8 mouse cellular contexts compared by ENCODE assay signal in genomic region chrX:72824776-72825588, GRCm38 (mm10). TPM values are rescaled to one million over a fixed set of nuclear protein-coding genes. Genes with fewer than 3 reads are reported as not detected.
DNase-seq lines count a peak whose midpoint lies in the region; ATAC-seq and TF ChIP-seq lines count a peak whose summit lies in the region.

Gene Gabrq (plus strand): TSS chrX:72825178.

- WGBS in heart, embryonic 10.5 days = 21% methylated on average over 43 of the region's 43 CpGs
- WGBS in heart, embryonic 16.5 days = 24% methylated on average over 37 of the region's 43 CpGs

- peak within 1 kb of the TSS; percentile 51 for H3K4me3 ChIP-seq in heart, embryonic 10.5 days
- H3K4me3 ChIP-seq in heart, embryonic 16.5 days (ENCODE audit: low read length) = peak within 1 kb of the TSS; percentile 44
- H3K4me3 ChIP-seq in testis, adult 2 months (ENCODE audit: control insufficient read depth, low read depth, low read length) = peak within 1 kb of the TSS; percentile 55

- no peak within 1 kb of the TSS for H3K9ac ChIP-seq in heart, embryonic 16.5 days (ENCODE audit: low read length)

- no peak within 1 kb of the TSS for H3K27ac ChIP-seq in heart, embryonic 10.5 days
- H3K27ac ChIP-seq in heart, embryonic 16.5 days (ENCODE audit: low read length) = no peak within 1 kb of the TSS
- no peak within 1 kb of the TSS for H3K27ac ChIP-seq in testis, adult 2 months (ENCODE audit: control insufficient read depth, insufficient read depth, low read depth, low read length)

- no peaks in the 10 kb centered on the region for H3K4me1 ChIP-seq in heart, embryonic 10.5 days
- peaks cover 2% of the 10 kb centered on the region; the same call in 1 of the 2 replicates for H3K4me1 ChIP-seq in heart, embryonic 16.5 days (ENCODE audit: control insufficient read depth, insufficient read depth, low read length)
- H3K4me1 ChIP-seq in testis, adult 2 months (ENCODE audit: control insufficient read depth, insufficient read depth, low read length) = peaks cover 2% of the 10 kb centered on the region

- TF ChIP-seq CTCF in brain, embryonic 14.5 days (IDR thresholded peaks at IDR 0.05; ENCODE audit: borderline replicate concordance, extremely low read depth, insufficient read depth, insufficient read length) = no peak
- TF ChIP-seq CTCF in testis, adult 2 months (IDR thresholded peaks at IDR 0.05; ENCODE audit: control insufficient read depth, insufficient read depth, insufficient replicate concordance, low read depth, low read length) = no peak

- ATAC-seq in heart, embryonic 16.5 days (replicated peaks; ENCODE audit: extremely low read depth, insufficient read depth, low FRiP score) = no peak; the same call in 1 of the 2 replicates
- ATAC-seq in megakaryocyte-erythroid progenitor cell, adult 5-6 weeks (replicated peaks; ENCODE audit: low FRiP score, low TSS enrichment, poor library complexity, severe bottlenecking) = peak; percentile 37; the same call in 1 of the 2 replicates
- ATAC-seq in inflammation-experienced regulatory T-cells, adult 6 months = no peak

- TF ChIP-seq POLR2A in brain, embryonic 14.5 days (IDR thresholded peaks at IDR 0.05; ENCODE audit: borderline replicate concordance, extremely low read depth, insufficient read depth, insufficient read length, poor library complexity, severe bottlenecking) = no peak
- TF ChIP-seq POLR2A in testis, adult 2 months (IDR thresholded peaks at IDR 0.05; ENCODE audit: control insufficient read depth, low read depth, low read length) = no peak

- H3K36me3 ChIP-seq in heart, embryonic 10.5 days = no peaks in the 10 kb centered on the region
- H3K36me3 ChIP-seq in heart, embryonic 16.5 days (ENCODE audit: control insufficient read depth, insufficient read depth) = no peaks in the 10 kb centered on the region
- H3K36me3 ChIP-seq in testis, adult 2 months (ENCODE audit: control insufficient read depth, insufficient read depth, low read length) = no peaks in the 10 kb centered on the region

- H3K4me2 ChIP-seq in heart, embryonic 16.5 days (ENCODE audit: low read depth, low read length) = peak within 1 kb of the TSS; percentile 67

- peaks cover 42% of the 10 kb centered on the region for H3K27me3 ChIP-seq in heart, embryonic 10.5 days (ENCODE audit: insufficient read depth, poor library complexity, severe bottlenecking)
- peaks cover 14% of the 10 kb centered on the region for H3K27me3 ChIP-seq in heart, embryonic 16.5 days (ENCODE audit: control insufficient read depth, insufficient read depth, low read length)
- H3K27me3 ChIP-seq in testis, adult 2 months (ENCODE audit: control insufficient read depth, insufficient read depth, low read length) = no peaks in the 10 kb centered on the region

- H3K9me3 ChIP-seq in heart, embryonic 10.5 days = no peaks in the 10 kb centered on the region
- no peaks in the 10 kb centered on the region for H3K9me3 ChIP-seq in heart, embryonic 16.5 days (replicated peaks; ENCODE audit: control insufficient read depth, low read length)

- DNase-seq in heart, embryonic 10.5 days (ENCODE audit: low spot score) = peak; percentile 68
- DNase-seq in heart, adult 18-20 months = no peak
- DNase-seq in brain, embryonic 14.5 days (ENCODE audit: low read depth) = peak; percentile 70
- peak; percentile 12 to 63 for DNase-seq in kidney, postnatal 36 days

RNA-seq across cellular contexts. Expression of gene Gabrq, which starts in this region (rescaled TPM):
- polyA plus RNA-seq in heart, embryonic 10.5 days (2016; fragmentation: Nextera tagmentation; extraction: Ambion mirVana) = 0.05 TPM in 1 of 2 replicates, not detected in the other
- not detected for total RNA-seq in heart, adult 18-20 months (2021)
- 3.7 and 5.1 TPM in 2 replicates for polyA plus RNA-seq in brain, embryonic 14.5 days (2012; rRNA removed)
- 0.11 and 0.12 TPM in 2 replicates for polyA plus RNA-seq in heart, embryonic 16.5 days (2015; fragmentation: Nextera tagmentation; extraction: Ambion mirVana)
- not detected in 2 replicates for total RNA-seq in megakaryocyte-erythroid progenitor cell, adult 5-6 weeks (2014; fragmentation: Nextera tagmentation)
- not detected in 2 replicates for total RNA-seq in megakaryocyte-erythroid progenitor cell, adult 5-6 weeks (2017)
- 0.04 and 0.11 TPM in 2 replicates for polyA plus RNA-seq in testis, adult 2 months (2012; rRNA removed)
- not detected for polyA plus RNA-seq in inflammation-experienced regulatory T-cells, adult 6 months (2017; shearing (Covaris generic))

Comparison
In these comparisons a context has a peak if more than half of its experiments do, and no peak if none do; other contexts are left out.
1. Peak in DNase-seq and H3K4me3 ChIP-seq in heart, embryonic 10.5 days; RNA of the gene not detected or under 1 TPM.
2. Peak in ATAC-seq in megakaryocyte-erythroid progenitor cell, adult 5-6 weeks; RNA of the gene not detected or under 1 TPM.
3. DNase-seq: peak in brain, embryonic 14.5 days (single experiment) and kidney, postnatal 36 days (2 of 2); none in heart, adult 18-20 months (0 of 2).
4. Peak in every context shown above with its lines, with median percentiles within 50 percentile points of each other: H3K4me3 ChIP-seq.